Mouse (Mus musculus): Measurements from ENCODE around the gene Vamp5. TPM values are rescaled to one million over a fixed set of nuclear protein-coding genes. Genes with fewer than 3 reads are reported as not detected.

The Vamp5 gene
- total RNA-seq, 1 experiment = 1.0 TPM

DNA sequence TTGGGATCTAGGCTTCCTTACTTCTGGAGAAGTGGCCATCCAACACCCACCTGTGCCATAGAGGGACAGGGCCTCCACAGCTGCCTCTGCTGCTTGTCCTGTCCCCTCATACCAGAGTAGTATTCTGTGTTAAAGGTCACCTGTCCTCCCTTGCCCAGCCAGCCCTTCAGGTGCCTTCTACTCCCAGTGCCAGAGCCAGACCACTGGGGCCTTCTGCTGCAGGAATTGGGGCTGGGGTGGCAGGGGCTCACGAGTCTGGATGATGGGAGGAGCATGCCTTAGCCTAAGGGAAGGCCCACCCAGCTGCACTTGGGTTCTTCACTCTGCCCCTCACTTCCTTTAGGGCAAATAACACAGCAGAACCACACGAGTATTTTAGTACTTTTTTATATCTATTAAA is 20.9 kb downstream of the Vamp5 start:
- peaks cover 0 to 2% of the 10 kb centered on the region in 2 experiments; a peak in 2 of 4 replicates for H3K4me1 ChIP-seq (ENCODE audit: control insufficient read depth in 2 of 2, insufficient read depth in 2 of 2, low read length in 2 of 2, poor library complexity in 1 of 2)
- H3K4me3 ChIP-seq (ENCODE audit: insufficient read depth in 1 of 2, low read depth in 1 of 2, low read length in 2 of 2, poor library complexity in 1 of 2, severe bottlenecking in 1 of 2) = no peak overlapping the region
- in situ Hi-C loops (cut with MboI; ENCODE audit: low sequenced_read_pairs in 2 of 2, unreplicated experiment in 2 of 2) = no loop called here
- H3K27ac ChIP-seq (ENCODE audit: insufficient read depth, low read depth, low read length, poor library complexity, severe bottlenecking) = no peak overlapping the region
- no peak for TF ChIP-seq MAFK (IDR thresholded peaks at IDR 0.05; ENCODE audit: insufficient read depth, low read depth, low read length)
- TF ChIP-seq CHD2 (IDR thresholded peaks at IDR 0.05; ENCODE audit: low read depth, low read length) = no peak
- TF ChIP-seq HCFC1 (IDR thresholded peaks at IDR 0.05; ENCODE audit: borderline replicate concordance, insufficient read depth, low read length) = no peak
- no peak for TF ChIP-seq ZNF384 (IDR thresholded peaks at IDR 0.05; ENCODE audit: low read depth, low read length)
- no peak for TF ChIP-seq ZC3H11A (IDR thresholded peaks at IDR 0.05; ENCODE audit: borderline replicate concordance, low read depth, low read length)
- peaks cover 14% of the 10 kb centered on the region for H3K36me3 ChIP-seq (ENCODE audit: control insufficient read depth, insufficient read depth, low read length, poor library complexity, severe bottlenecking)
- no peak overlapping the region for H3K9ac ChIP-seq (ENCODE audit: insufficient read depth, low read depth, low read length, poor library complexity, severe bottlenecking)
- no peaks in the 10 kb centered on the region for H3K9me3 ChIP-seq (ENCODE audit: control insufficient read depth, insufficient read depth, low read depth, low read length)
- no peak for DNase-seq (ENCODE audit: low read depth, low spot score)

DNA sequence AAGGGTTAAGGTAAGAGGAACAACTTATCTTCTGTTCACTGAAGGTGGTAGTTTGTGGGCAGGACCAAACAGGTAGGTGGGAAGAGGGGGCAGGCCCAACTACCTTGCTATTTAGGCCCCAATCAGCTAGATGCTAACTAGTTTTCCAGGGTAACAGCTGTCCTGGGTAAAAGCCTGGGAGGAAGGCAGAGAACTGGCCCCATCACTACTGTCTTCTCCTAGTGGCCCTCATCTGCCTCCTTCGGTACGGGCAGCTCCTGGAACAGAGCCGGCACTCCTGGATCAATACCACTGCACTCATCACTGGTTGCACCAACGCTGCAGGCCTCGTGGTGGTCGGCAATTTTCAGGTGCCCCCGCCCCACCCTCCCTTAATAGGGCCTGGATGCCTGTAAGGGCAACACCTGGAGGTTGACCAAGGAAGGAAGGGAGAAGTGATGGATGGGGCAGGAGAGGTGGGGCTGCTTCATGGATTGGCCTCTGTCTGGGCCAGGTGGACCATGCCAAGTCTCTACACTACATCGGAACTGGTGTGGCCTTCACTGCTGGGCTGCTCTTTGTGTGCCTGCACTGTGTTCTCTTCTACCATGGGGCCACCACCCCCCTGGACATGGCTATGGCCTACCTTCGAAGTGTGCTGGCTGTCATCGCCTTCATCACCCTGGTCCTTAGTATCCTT is 22.0 kb downstream of the Vamp5 start:
- no peak overlapping the region for H3K9ac ChIP-seq (ENCODE audit: insufficient read depth, low read depth, low read length, poor library complexity, severe bottlenecking)
- no peak overlapping the region for H3K4me3 ChIP-seq (ENCODE audit: insufficient read depth in 1 of 2, low read depth in 1 of 2, low read length in 2 of 2, poor library complexity in 1 of 2, severe bottlenecking in 1 of 2)
- H3K36me3 ChIP-seq (ENCODE audit: control insufficient read depth, insufficient read depth, low read length, poor library complexity, severe bottlenecking) = peaks cover 14% of the 10 kb centered on the region
- H3K4me1 ChIP-seq (ENCODE audit: control insufficient read depth in 2 of 2, insufficient read depth in 2 of 2, low read length in 2 of 2, poor library complexity in 1 of 2) = peaks cover 0 to 2% of the 10 kb centered on the region in 2 experiments; a peak in 2 of 4 replicates
- no peak for DNase-seq (ENCODE audit: low read depth, low spot score)
- no peak overlapping the region for H3K27ac ChIP-seq (ENCODE audit: insufficient read depth, low read depth, low read length, poor library complexity, severe bottlenecking)
- H3K9me3 ChIP-seq (ENCODE audit: control insufficient read depth, insufficient read depth, low read depth, low read length) = no peaks in the 10 kb centered on the region
- TF ChIP-seq ZC3H11A (IDR thresholded peaks at IDR 0.05; ENCODE audit: borderline replicate concordance, low read depth, low read length) = no peak
- no peak for TF ChIP-seq HCFC1 (IDR thresholded peaks at IDR 0.05; ENCODE audit: borderline replicate concordance, insufficient read depth, low read length)
- no peak for TF ChIP-seq CHD2 (IDR thresholded peaks at IDR 0.05; ENCODE audit: low read depth, low read length)
- no peak for TF ChIP-seq ZNF384 (IDR thresholded peaks at IDR 0.05; ENCODE audit: low read depth, low read length)
- TF ChIP-seq MAFK (IDR thresholded peaks at IDR 0.05; ENCODE audit: insufficient read depth, low read depth, low read length) = no peak
- in situ Hi-C loops (cut with MboI; ENCODE audit: low sequenced_read_pairs in 2 of 2, unreplicated experiment in 2 of 2) = no loop called here

GRCm38 (mm10) chr6:72357164-72358079 is 22.8 kb downstream of the Vamp5 start:
- DNase-seq (ENCODE audit: low read depth, low spot score) = no peak
- in situ Hi-C loops (cut with MboI; ENCODE audit: low sequenced_read_pairs in 2 of 2, unreplicated experiment in 2 of 2) = no loop called here
- H3K9ac ChIP-seq (ENCODE audit: insufficient read depth, low read depth, low read length, poor library complexity, severe bottlenecking) = no peak overlapping the region

GRCm38 (mm10) chr6:72356001-72356532 is 24.2 kb downstream of the Vamp5 start:
- no peaks in the 10 kb centered on the region for H3K9me3 ChIP-seq (ENCODE audit: control insufficient read depth, insufficient read depth, low read depth, low read length)
- H3K4me3 ChIP-seq (ENCODE audit: insufficient read depth in 1 of 2, low read depth in 1 of 2, low read length in 2 of 2, poor library complexity in 1 of 2, severe bottlenecking in 1 of 2) = peak overlapping the region; percentile 68 to 86
- peak overlapping the region; percentile 74; the same call in 1 of the 2 replicates for H3K9ac ChIP-seq (ENCODE audit: insufficient read depth, low read depth, low read length, poor library complexity, severe bottlenecking)
- DNase-seq (ENCODE audit: low read depth, low spot score) = no peak
- no peak overlapping the region for H3K27ac ChIP-seq (ENCODE audit: insufficient read depth, low read depth, low read length, poor library complexity, severe bottlenecking)
- H3K36me3 ChIP-seq (ENCODE audit: control insufficient read depth, insufficient read depth, low read length, poor library complexity, severe bottlenecking) = peaks cover 14% of the 10 kb centered on the region
- TF ChIP-seq MAFK (IDR thresholded peaks at IDR 0.05; ENCODE audit: insufficient read depth, low read depth, low read length) (no peak), CHD2 (IDR thresholded peaks at IDR 0.05; ENCODE audit: low read depth, low read length) (no peak), HCFC1 (IDR thresholded peaks at IDR 0.05; ENCODE audit: borderline replicate concordance, insufficient read depth, low read length) (no peak), ZNF384 (IDR thresholded peaks at IDR 0.05; ENCODE audit: low read depth, low read length) (no peak), ZC3H11A (IDR thresholded peaks at IDR 0.05; ENCODE audit: borderline replicate concordance, low read depth, low read length) (no peak)
- in situ Hi-C loops (cut with MboI; ENCODE audit: low sequenced_read_pairs in 2 of 2, unreplicated experiment in 2 of 2) = no loop called here
- peaks cover 0 to 2% of the 10 kb centered on the region in 2 experiments; a peak in 2 of 4 replicates for H3K4me1 ChIP-seq (ENCODE audit: control insufficient read depth in 2 of 2, insufficient read depth in 2 of 2, low read length in 2 of 2, poor library complexity in 1 of 2)

More at GRCm38 (mm10) chr6:72357164-72358079, 22.8 kb downstream of the Vamp5 start:
- no peaks in the 10 kb centered on the region for H3K9me3 ChIP-seq (ENCODE audit: control insufficient read depth, insufficient read depth, low read depth, low read length)
- peaks cover 14% of the 10 kb centered on the region for H3K36me3 ChIP-seq (ENCODE audit: control insufficient read depth, insufficient read depth, low read length, poor library complexity, severe bottlenecking)
- H3K4me1 ChIP-seq (ENCODE audit: control insufficient read depth in 2 of 2, insufficient read depth in 2 of 2, low read length in 2 of 2, poor library complexity in 1 of 2) = peaks cover 0 to 2% of the 10 kb centered on the region in 2 experiments; a peak in 2 of 4 replicates
- no peak for TF ChIP-seq HCFC1 (IDR thresholded peaks at IDR 0.05; ENCODE audit: borderline replicate concordance, insufficient read depth, low read length)
- no peak for TF ChIP-seq CHD2 (IDR thresholded peaks at IDR 0.05; ENCODE audit: low read depth, low read length)
- TF ChIP-seq ZC3H11A (IDR thresholded peaks at IDR 0.05; ENCODE audit: borderline replicate concordance, low read depth, low read length) = no peak
- TF ChIP-seq ZNF384 (IDR thresholded peaks at IDR 0.05; ENCODE audit: low read depth, low read length) = no peak
- no peak for TF ChIP-seq MAFK (IDR thresholded peaks at IDR 0.05; ENCODE audit: insufficient read depth, low read depth, low read length)
- no peak overlapping the region for H3K4me3 ChIP-seq (ENCODE audit: insufficient read depth in 1 of 2, low read depth in 1 of 2, low read length in 2 of 2, poor library complexity in 1 of 2, severe bottlenecking in 1 of 2)
- H3K27ac ChIP-seq (ENCODE audit: insufficient read depth, low read depth, low read length, poor library complexity, severe bottlenecking) = no peak overlapping the region

Measured in ES-E14 (cell line).